Mouse (Mus musculus): ENCODE data around the gene Fitm1. TPM values are rescaled to one million over a fixed set of nuclear protein-coding genes. Genes with fewer than 3 reads are reported as not detected.

Gene Fitm1
- polyA plus RNA-seq, 1 experiment from 2014 or later, result 0.35 TPM

- peak within 1 kb of the TSS; percentile 91 for H3K9ac ChIP-seq (ENCODE audit: low read length)
- no peaks in the 10 kb centered on the region for H3K9me3 ChIP-seq (ENCODE audit: control insufficient read depth, low read length)
- DNase-seq (ENCODE audit: low spot score) (peak; percentile 97), ATAC-seq (ENCODE audit: low FRiP score, low TSS enrichment) (peak; percentile 93)
- H3K4me2 ChIP-seq (replicated peaks; ENCODE audit: low read depth), result peak within 1 kb of the TSS; percentile 96
- H3K27ac ChIP-seq (replicated peaks), result peak within 1 kb of the TSS; percentile 96
- H3K4me1 ChIP-seq (replicated peaks; ENCODE audit: control insufficient read depth, insufficient read depth), result peaks cover 2% of the 10 kb centered on the region; the same call in 1 of the 2 replicates
- peaks cover 10% of the 10 kb centered on the region for H3K36me3 ChIP-seq (ENCODE audit: control insufficient read depth, insufficient read depth, low read length)
- no peaks in the 10 kb centered on the region for H3K27me3 ChIP-seq (ENCODE audit: control insufficient read depth, insufficient read depth, low read length)
- TF ChIP-seq CTCF (IDR thresholded peaks at IDR 0.05; ENCODE audit: low read depth) (no peak; the same call in 1 of the 2 replicates), EP300 (optimal IDR thresholded peaks at IDR 0.05) (no peak)
- peak within 1 kb of the TSS; percentile 72 for H3K4me3 ChIP-seq (ENCODE audit: low read depth, low read length)
- WGBS, result under 1% methylated on average over 33 of the region's 33 CpGs
Observed at GRCm38 (mm10) chr14:55591331-55591891, 16.0 kb downstream of the Fitm1 start, which contains the start of gene Rnf31. Rnf31 (plus strand) TSS chr14:55591708.

- Histone ChIP-seq H3K9ac (ENCODE audit: low read length) (peak overlapping the region; percentile 91), H3K9me3 (ENCODE audit: control insufficient read depth, low read length) (no peaks in the 10 kb centered on the region), H3K4me2 (replicated peaks; ENCODE audit: low read depth) (peak overlapping the region; percentile 96), H3K27ac (replicated peaks) (peak overlapping the region; percentile 96), H3K27me3 (ENCODE audit: control insufficient read depth, insufficient read depth, low read length) (no peaks in the 10 kb centered on the region), H3K36me3 (ENCODE audit: control insufficient read depth, insufficient read depth, low read length) (peaks cover 17% of the 10 kb centered on the region), H3K4me1 (replicated peaks; ENCODE audit: control insufficient read depth, insufficient read depth) (peaks cover 2% of the 10 kb centered on the region; the same call in 1 of the 2 replicates), H3K4me3 (ENCODE audit: low read depth, low read length) (peak overlapping the region; percentile 72)
- DNase-seq (ENCODE audit: low spot score) (peak; percentile 40), ATAC-seq (ENCODE audit: low FRiP score, low TSS enrichment) (no peak)
- TF ChIP-seq CTCF (IDR thresholded peaks at IDR 0.05; ENCODE audit: low read depth) (no peak), EP300 (optimal IDR thresholded peaks at IDR 0.05) (no peak)
- WGBS, result 3% methylated on average over 16 of the region's 16 CpGs
Observed at GRCm38 (mm10) chr14:55592226-55592625, 16.8 kb downstream of the Fitm1 start.

GRCm38 (mm10) chr14:55596036-55596690 is 20.7 kb downstream of the Fitm1 start:
- no peak overlapping the region for H3K4me2 ChIP-seq (replicated peaks; ENCODE audit: low read depth)
- WGBS, result 86% methylated on average over 13 of the region's 13 CpGs
- no peak for DNase-seq (ENCODE audit: low spot score)
- H3K27ac ChIP-seq (replicated peaks), result no peak overlapping the region
- peaks cover 2% of the 10 kb centered on the region; the same call in 1 of the 2 replicates for H3K4me1 ChIP-seq (replicated peaks; ENCODE audit: control insufficient read depth, insufficient read depth)
- TF ChIP-seq CTCF (IDR thresholded peaks at IDR 0.05; ENCODE audit: low read depth), result no peak
- no peak for TF ChIP-seq EP300 (optimal IDR thresholded peaks at IDR 0.05)
- ATAC-seq (ENCODE audit: low FRiP score, low TSS enrichment), result no peak
- no peaks in the 10 kb centered on the region for H3K27me3 ChIP-seq (ENCODE audit: control insufficient read depth, insufficient read depth, low read length)
- peaks cover 32% of the 10 kb centered on the region for H3K36me3 ChIP-seq (ENCODE audit: control insufficient read depth, insufficient read depth, low read length)
- H3K9ac ChIP-seq (ENCODE audit: low read length), result no peak overlapping the region
- H3K9me3 ChIP-seq (ENCODE audit: control insufficient read depth, low read length), result no peaks in the 10 kb centered on the region
- no peak overlapping the region for H3K4me3 ChIP-seq (ENCODE audit: low read depth, low read length)

GRCm38 (mm10) chr14:55598521-55599390 is 23.3 kb downstream of the Fitm1 start:
- Histone ChIP-seq H3K9ac (ENCODE audit: low read length) (no peak overlapping the region), H3K9me3 (ENCODE audit: control insufficient read depth, low read length) (no peaks in the 10 kb centered on the region), H3K27me3 (ENCODE audit: control insufficient read depth, insufficient read depth, low read length) (no peaks in the 10 kb centered on the region), H3K4me1 (replicated peaks; ENCODE audit: control insufficient read depth, insufficient read depth) (no peaks in the 10 kb centered on the region), H3K36me3 (ENCODE audit: control insufficient read depth, insufficient read depth, low read length) (peaks cover 32% of the 10 kb centered on the region), H3K4me3 (ENCODE audit: low read depth, low read length) (no peak overlapping the region), H3K27ac (replicated peaks) (no peak overlapping the region), H3K4me2 (replicated peaks; ENCODE audit: low read depth) (no peak overlapping the region)
- 94% methylated on average over 21 of the region's 21 CpGs for WGBS
- DNase-seq (ENCODE audit: low spot score) (no peak), ATAC-seq (ENCODE audit: low FRiP score, low TSS enrichment) (no peak)
- TF ChIP-seq CTCF (IDR thresholded peaks at IDR 0.05; ENCODE audit: low read depth), result no peak
- no peak for TF ChIP-seq EP300 (optimal IDR thresholded peaks at IDR 0.05)

DNA sequence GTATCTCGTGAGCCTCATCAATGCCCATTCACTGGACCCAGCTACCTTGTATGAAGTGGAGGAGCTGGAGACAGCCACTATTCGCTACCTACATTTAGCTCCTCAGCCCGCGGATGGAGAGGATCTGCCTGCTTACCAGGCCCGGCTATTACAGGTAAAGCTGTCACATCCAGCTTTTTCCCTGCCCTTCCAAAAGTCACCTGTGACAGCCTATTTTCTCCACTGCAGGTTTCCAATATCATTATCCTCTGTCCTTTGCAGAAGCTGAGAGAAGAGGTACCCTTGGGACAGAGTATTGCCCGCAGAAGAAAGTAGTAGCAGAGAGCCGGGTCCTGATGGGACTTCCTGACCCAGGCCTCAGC is 27.8 kb downstream of the Fitm1 start, which contains the start of gene Irf9:
Gene Irf9, plus strand, starts transcription at position 301 of the 362 bp plus-strand sequence.
- peak within 1 kb of the TSS; percentile 94 for H3K27ac ChIP-seq (replicated peaks)
- H3K4me3 ChIP-seq (ENCODE audit: low read depth, low read length), result peak within 1 kb of the TSS; percentile 51
- no peaks in the 10 kb centered on the region for H3K4me1 ChIP-seq (replicated peaks; ENCODE audit: control insufficient read depth, insufficient read depth)
- DNase-seq (ENCODE audit: low spot score), result no peak
- peak within 1 kb of the TSS; percentile 74 for H3K9ac ChIP-seq (ENCODE audit: low read length)
- TF ChIP-seq CTCF (IDR thresholded peaks at IDR 0.05; ENCODE audit: low read depth) (no peak), EP300 (optimal IDR thresholded peaks at IDR 0.05) (no peak)
- peak within 1 kb of the TSS; percentile 62 for H3K4me2 ChIP-seq (replicated peaks; ENCODE audit: low read depth)
- ATAC-seq (ENCODE audit: low FRiP score, low TSS enrichment), result no peak; the same call in 1 of the 2 replicates
- no peaks in the 10 kb centered on the region for H3K9me3 ChIP-seq (ENCODE audit: control insufficient read depth, low read length)
- 83% methylated on average over 7 of the region's 7 CpGs for WGBS
- H3K27me3 ChIP-seq (ENCODE audit: control insufficient read depth, insufficient read depth, low read length), result no peaks in the 10 kb centered on the region
- peaks cover 13% of the 10 kb centered on the region for H3K36me3 ChIP-seq (ENCODE audit: control insufficient read depth, insufficient read depth, low read length)

Data from stomach, postnatal 0 days (tissue).